Mouse (Mus musculus) urinary bladder, adult 18-20 months (tissue): ENCODE data around the gene Cd200r4.
"Not testable (repeated sequence)": the region's sequence is repeated elsewhere in the genome, so short reads cannot be mapped to it uniquely, and the experiment has no call there.

ENCODE experiments used
- DNase-seq, 2 experiments: peaks; one replicate each; pipeline ENCODE4 v3.0.0; 2022; ENCODE audit warnings: low spot score in 2 of 2, mixed read lengths in 2 of 2

The Cd200r4 gene

DNA sequence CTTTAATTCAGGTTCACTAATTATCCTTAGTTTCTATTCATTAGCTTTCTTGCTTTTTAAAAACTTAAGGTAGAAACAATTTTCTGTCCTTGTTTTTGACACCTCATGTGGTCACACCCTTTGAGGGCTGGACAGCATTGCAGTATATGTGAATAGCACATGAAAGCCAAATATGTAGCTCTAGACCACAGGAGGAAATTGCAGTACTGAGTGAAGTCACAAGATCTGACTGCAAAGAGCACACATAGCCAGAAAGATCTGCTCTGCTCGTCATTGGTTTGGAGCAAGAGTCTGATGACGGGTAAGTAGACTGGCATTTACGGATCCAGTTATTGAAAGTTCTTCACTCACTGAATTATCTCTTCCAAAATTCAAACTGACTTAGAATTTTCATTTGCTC is at the start of gene Cd200r4:
Gene Cd200r4, plus strand, starts transcription at position 190 of the 400 bp plus-strand sequence.
- no peak for DNase-seq

- DNase-seq, result no peak
Observed at GRCm38 (mm10) chr16:44761811-44762210, 49.7 kb upstream of the Cd200r4 start.

DNA sequence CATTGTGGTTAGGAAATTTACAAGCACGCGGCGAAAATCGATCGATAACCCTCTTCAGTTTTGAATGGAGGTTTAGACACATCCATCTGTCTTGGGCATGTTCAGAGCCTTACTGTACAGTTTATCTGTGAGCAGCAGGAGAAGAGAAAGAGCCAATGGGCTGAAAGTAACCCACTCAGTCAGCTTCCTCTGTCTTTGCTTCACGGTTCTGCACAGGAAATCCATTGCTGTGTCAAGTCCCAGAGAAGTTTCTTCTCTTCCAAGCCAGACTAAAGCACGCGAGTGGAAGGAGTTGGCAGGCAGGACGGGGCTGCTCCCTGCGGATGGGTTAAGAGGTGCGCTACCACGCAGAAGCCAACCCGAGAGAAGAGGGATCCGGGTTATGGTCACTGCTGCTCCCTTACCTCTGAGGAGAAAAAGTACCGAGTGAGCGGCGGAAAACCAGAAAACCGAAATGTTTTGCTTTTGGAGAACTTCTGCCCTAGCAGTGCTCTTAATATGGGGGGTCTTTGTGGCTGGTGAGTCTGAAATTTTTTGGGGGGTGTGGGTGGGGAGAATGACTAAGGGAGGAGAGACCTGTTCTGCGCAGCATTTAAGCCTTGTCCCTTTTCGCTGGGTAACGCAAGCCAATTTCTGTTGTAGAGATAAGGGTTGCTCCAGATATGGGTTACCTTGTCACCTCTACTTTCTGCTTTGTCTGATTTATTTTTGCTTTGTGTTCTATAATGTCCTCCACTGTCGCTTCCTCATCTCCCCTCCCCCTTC is 45.8 kb upstream of the Cd200r4 start, which contains the start of gene Cd200r1:
Gene Cd200r1, plus strand, starts transcription at position 182 of the 765 bp plus-strand sequence.
- DNase-seq, result no peak

DNA sequence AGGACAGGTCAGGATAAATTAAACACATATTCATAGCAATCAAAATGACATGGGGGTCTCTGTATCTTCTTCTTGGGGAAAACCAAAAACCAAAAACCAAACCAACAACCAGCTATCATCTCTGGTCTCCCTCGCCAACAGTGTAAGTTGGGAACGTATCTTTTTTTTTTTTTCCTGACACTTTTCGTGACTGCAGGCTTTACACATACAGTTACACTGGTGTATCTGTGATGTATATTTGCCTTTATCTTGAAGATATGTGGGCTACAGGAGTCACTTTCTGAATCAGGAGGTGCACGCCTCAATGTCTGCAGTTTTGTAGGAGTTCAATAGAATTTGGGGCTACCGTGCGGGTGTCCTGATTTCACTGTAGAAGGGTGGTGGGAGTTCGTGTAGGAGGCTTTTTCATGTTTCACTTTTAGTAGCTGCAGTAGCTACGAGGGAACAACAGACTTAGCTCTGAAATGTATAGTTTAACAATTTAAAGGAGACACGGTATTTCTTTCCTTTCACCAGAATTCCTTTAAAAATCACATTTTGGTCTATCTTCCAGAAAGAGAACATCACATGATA is 45.1 kb upstream of the Cd200r4 start:
- no peak for DNase-seq

GRCm38 (mm10) chr16:44767506-44767905 is 44.0 kb upstream of the Cd200r4 start:
- no peak for DNase-seq

DNA sequence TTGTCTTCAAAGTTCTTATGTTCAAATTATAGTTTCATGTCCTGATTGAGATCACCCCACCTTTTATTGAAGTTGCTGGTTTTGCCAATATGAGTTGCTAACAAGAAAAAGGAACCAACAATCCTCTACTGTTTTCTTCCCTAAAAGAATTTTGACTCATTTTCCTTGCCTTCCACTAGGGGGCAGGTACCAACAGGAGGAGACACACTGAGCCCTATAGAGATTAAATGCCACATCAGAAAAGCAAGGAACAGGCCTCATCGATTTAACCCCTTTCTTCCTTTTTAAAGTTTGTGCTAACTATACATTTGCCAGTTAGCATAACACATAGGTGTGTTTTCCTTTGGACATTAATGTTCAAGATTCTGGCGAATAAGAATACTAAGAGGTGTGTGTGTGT is 43.6 kb upstream of the Cd200r4 start:
- no peak for DNase-seq

DNA sequence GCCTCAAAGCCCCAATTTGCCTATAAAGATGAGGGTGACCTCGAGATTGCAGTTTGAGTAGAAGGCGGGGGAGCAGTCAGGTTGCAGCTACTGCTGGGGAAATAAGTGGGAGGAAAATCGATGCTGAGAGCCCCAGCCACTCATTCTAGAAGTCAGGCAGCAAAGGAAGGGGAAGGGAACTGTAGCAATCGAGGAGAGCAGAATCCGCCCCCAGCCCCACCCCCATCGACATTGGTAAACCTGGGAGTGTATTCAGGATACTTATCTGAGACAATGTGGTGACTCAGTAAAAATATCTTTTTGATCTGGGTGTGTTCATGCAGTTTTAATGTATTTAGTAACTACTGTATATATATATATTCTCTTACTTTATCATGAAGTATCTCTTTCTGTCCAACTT is 39.0 kb upstream of the Cd200r4 start:
- DNase-seq, result no peak

DNA sequence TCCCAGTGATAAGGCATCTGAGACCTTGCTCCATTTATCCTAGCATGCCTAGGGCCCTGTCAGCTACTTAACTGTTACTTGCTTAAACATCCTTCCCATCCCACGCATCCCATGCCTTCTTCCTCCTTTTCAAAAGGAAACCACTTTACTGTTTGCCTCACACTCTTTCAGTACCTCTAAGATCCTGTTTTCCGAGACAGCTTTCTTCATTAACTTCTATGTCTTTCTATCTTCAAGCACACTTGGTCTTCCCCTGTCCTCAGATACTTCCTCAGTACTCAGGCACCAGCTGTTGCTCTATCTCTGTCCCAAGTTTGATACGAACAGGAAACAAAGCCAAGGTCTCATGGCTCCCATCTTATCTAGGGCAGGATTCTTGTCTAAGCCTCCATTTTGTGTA is 37.9 kb upstream of the Cd200r4 start:
- no peak for DNase-seq

- no peak for DNase-seq
Observed at GRCm38 (mm10) chr16:44774201-44774600, 37.3 kb upstream of the Cd200r4 start.

- peak in 1 of 2 experiments; percentile 17 for DNase-seq
Observed at GRCm38 (mm10) chr16:44778538-44779147, 32.9 kb upstream of the Cd200r4 start.

DNA sequence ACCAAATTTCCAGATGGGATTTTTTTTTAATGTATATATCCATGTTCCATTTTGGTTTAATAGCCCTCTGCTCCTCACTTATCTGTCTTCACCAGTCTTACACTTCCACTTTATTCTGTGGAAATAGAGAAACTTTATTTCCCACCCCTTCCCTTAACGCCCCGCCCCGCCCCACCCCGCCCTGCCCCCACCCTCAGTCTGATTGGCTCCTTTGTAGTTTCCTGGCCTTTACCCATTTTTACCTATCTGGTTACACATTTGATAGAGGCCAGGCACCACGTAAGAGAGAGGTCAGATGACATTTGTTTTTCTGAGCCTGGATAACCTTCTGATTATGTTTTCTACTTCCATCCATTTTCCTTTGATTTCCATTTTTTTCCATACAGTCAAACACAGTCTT is 32.0 kb upstream of the Cd200r4 start:
- no peak for DNase-seq

- DNase-seq, result no peak
Observed at GRCm38 (mm10) chr16:44780751-44781150, 30.8 kb upstream of the Cd200r4 start.

- no peak for DNase-seq
Observed at GRCm38 (mm10) chr16:44786934-44787333, 24.6 kb upstream of the Cd200r4 start.

DNA sequence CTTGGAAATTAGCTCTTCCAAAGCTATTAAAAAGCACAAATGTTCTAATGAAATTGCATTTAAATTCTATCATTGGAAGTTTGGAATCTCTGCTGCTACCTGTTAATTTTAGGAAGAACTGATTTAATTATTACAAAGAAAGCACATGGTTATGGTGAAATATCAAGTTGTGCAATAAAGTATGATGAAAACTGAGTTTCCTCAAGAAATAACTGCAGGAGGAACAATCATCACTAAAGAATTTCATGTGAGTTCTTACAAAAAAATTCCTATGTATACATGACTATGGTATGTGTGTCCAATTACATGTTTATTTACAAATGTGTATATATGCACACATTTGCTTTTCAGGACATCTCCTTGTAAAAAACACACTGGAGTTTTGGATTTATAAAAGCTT is 17.1 kb upstream of the Cd200r4 start:
- no peak for DNase-seq

- no peak for DNase-seq
Observed at GRCm38 (mm10) chr16:44805976-44806375, 5.6 kb upstream of the Cd200r4 start.

DNA sequence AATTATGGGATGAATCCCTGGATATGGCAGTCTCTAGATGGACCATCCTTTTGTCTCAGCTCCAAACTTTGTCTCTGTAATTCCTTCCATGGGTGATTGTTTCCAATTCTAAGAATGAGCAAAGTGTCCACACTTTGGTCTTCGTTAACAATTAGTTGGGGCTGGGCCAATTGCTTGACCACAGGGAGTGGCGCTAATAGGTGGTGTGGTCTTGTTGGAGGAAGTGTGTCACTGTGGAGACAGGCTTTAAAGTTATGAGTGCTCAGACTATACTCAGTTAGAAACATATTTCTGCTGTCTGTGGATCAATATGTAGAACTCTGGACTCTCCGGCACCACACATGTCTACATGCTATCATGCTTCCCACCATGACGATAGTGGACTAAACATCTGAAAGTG is 1.3 kb upstream of the Cd200r4 start:
- DNase-seq, result not testable (repeated sequence)

GRCm38 (mm10) chr16:44812468-44813065 is 1.0 kb downstream of the Cd200r4 start:
- no peak for DNase-seq

- DNase-seq, result no peak
Observed at GRCm38 (mm10) chr16:44818010-44818409, 6.5 kb downstream of the Cd200r4 start.

- no peak for DNase-seq
Observed at GRCm38 (mm10) chr16:44820545-44820944, 9.0 kb downstream of the Cd200r4 start.

DNA sequence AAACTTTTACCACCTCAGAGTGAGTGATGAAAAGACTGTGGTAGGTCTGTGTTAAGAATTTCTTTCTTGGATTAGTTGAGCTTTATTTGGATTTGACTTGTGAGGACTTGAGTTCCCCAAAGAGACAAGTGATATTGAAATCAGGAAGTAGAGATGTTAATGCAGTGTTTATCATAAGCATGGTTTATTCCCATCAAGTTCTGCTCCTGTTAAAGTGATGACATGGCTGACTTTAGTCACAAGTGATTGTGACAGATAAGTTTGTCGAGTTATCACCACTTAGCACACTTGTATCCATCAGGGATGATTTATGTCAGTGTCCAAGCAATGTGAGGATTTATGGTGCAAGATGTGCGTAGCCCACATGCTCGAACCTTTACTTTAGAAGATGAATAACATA is 20.8 kb downstream of the Cd200r4 start:
- no peak for DNase-seq

DNA sequence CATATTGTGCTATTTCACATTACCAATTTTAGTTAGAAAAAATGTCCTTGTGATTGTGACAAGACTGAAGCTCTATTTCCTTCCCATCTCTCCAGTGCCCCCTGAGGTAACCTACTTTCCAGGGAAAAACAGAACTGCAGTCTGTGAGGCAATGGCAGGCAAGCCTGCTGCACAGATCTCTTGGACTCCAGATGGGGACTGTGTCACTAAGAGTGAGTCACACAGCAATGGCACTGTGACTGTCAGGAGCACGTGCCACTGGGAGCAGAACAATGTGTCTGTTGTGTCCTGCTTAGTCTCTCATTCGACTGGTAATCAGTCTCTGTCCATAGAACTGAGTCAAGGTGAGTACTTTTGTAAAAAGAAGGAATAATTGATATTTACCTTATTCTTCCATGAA is 21.7 kb downstream of the Cd200r4 start:
- not testable (repeated sequence) for DNase-seq

GRCm38 (mm10) chr16:44866797-44867196 is 55.3 kb downstream of the Cd200r4 start, which contains the start of gene Cd200r2:
Gene Cd200r2 (plus strand): TSS chr16:44867097.
- DNase-seq, result no peak
